In the genomic region with DNA sequence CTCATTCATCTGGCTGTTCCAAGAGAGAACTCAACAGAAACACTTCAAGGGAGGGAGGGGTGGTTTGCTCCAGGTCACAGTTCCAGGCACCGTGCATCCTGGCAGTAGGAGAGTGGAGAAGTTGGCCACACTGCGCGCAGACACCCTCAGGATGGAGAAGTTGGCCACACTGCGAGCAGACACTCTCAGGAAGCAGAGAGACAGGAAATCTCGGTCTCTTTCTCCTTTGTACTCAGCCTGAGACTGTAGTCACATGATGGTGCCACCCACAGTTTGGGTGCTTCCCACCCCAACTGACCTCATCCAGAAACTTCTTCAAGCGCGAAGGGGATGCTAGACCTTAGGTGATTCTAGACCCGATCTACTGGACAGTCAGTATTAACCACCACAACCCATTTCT, we compare ENCODE assay signal across 22 mouse cellular contexts.
DNase-seq lines count a peak whose midpoint lies in the region; ATAC-seq and TF ChIP-seq lines count a peak whose summit lies in the region.
"Had no signal": no experiment of that assay in that cellular context is flagged by ENCODE, and none has a peak within 500 bp of the region (broad histone marks: within the 10 kb centered on the region; RNA-seq: fewer than 3 reads in every experiment).

No protein-coding gene starts in this region.

- no peak for TF ChIP-seq CTCF in C2C12 (IDR thresholded peaks at IDR 0.05; ENCODE audit: control insufficient read depth, insufficient read depth, insufficient read length)

- intact Hi-C loops in left cerebral cortex, postnatal 10 days (cut with DNase I), result no loop called here

- no peaks in the 10 kb centered on the region for H3K27me3 ChIP-seq in midbrain, embryonic 10.5 days (ENCODE audit: low read depth, poor library complexity, severe bottlenecking)
- H3K27me3 ChIP-seq in midbrain, embryonic 15.5 days (replicated peaks), result no peaks in the 10 kb centered on the region
- no peaks in the 10 kb centered on the region for H3K27me3 ChIP-seq in C2C12 (ENCODE audit: control insufficient read depth, insufficient read depth, insufficient read length)
- H3K27me3 ChIP-seq: CH12.LX; forebrain, embryonic 13.5 days; heart, embryonic 15.5 days; Patski had no signal

- H3K79me2 ChIP-seq in C2C12 (ENCODE audit: control insufficient read depth, insufficient read depth), result no peaks in the 10 kb centered on the region

- WGBS in midbrain, embryonic 10.5 days, result 92% methylated on average over 8 of the region's 8 CpGs
- WGBS in midbrain, embryonic 15.5 days, result 96% methylated on average over 8 of the region's 8 CpGs

- no peak overlapping the region for H3K4me2 ChIP-seq in midbrain, embryonic 15.5 days
- H3K4me2 ChIP-seq: forebrain, embryonic 13.5 days; heart, embryonic 11.5 days; heart, embryonic 15.5 days; hindbrain, embryonic 14.5 days had no signal

- no peak overlapping the region for H3K9ac ChIP-seq in midbrain, embryonic 15.5 days
- H3K9ac ChIP-seq: forebrain, embryonic 13.5 days; forebrain, postnatal 0 days; heart, embryonic 15.5 days; hindbrain, embryonic 14.5 days had no signal

- H3K4me3 ChIP-seq in midbrain, embryonic 10.5 days, result no peak overlapping the region
- H3K4me3 ChIP-seq in midbrain, embryonic 15.5 days, result no peak overlapping the region
- no peak overlapping the region for H3K4me3 ChIP-seq in C2C12 (ENCODE audit: insufficient read depth, poor library complexity, severe bottlenecking)
- H3K4me3 ChIP-seq: embryonic facial prominence, embryonic 10.5 days; forebrain, embryonic 13.5 days; heart, adult 2 months; heart, embryonic 15.5 days had no signal

- no peak for DNase-seq in midbrain, embryonic 10.5 days (ENCODE audit: low spot score)
- DNase-seq in CD4-positive, CD25-positive, alpha-beta regulatory T cell, adult 2 months (ENCODE audit: low read depth, low spot score), result peak; percentile 53
- peak; percentile 42 for DNase-seq in induced T-regulatory cell, adult 2 months (ENCODE audit: low read depth)
- no peak for DNase-seq in left cerebral cortex, postnatal 10 days (ENCODE audit: extremely low spot score in 1 of 2, low spot score in 2 of 2)
- DNase-seq in lung, postnatal 4 days, result no peak
- DNase-seq: adrenal gland, postnatal 14 days; cerebellum, adult 11-12 months; cerebellum, adult 9-11 months; cerebellum, postnatal 36 days; forebrain, postnatal 0 days; gastrocnemius, postnatal 14 days; heart, adult 2 months; heart, postnatal 14 days had no signal

- peak overlapping the region; percentile 76; the same call in 1 of the 2 replicates for H3K27ac ChIP-seq in midbrain, embryonic 10.5 days (replicated peaks)
- no peak overlapping the region for H3K27ac ChIP-seq in midbrain, embryonic 15.5 days
- H3K27ac ChIP-seq: embryonic facial prominence, embryonic 10.5 days; forebrain, embryonic 13.5 days; heart, adult 2 months; heart, embryonic 15.5 days; hindbrain, embryonic 14.5 days had no signal

- H3K9me3 ChIP-seq in midbrain, embryonic 10.5 days (replicated peaks), result no peaks in the 10 kb centered on the region; the same call in 1 of the 2 replicates
- H3K9me3 ChIP-seq in midbrain, embryonic 15.5 days, result no peaks in the 10 kb centered on the region
- H3K9me3 ChIP-seq: embryonic facial prominence, embryonic 10.5 days; heart, embryonic 15.5 days had no signal

- H3K4me1 ChIP-seq in midbrain, embryonic 10.5 days, result peaks cover 13% of the 10 kb centered on the region
- H3K4me1 ChIP-seq in midbrain, embryonic 15.5 days, result no peaks in the 10 kb centered on the region
- H3K4me1 ChIP-seq: heart, embryonic 15.5 days had no signal

- no peak overlapping the region for H3ac ChIP-seq in C2C12 (ENCODE audit: control insufficient read depth, insufficient read length, low read depth)

- no peaks in the 10 kb centered on the region for H3K79me3 ChIP-seq in C2C12 (ENCODE audit: low read depth)

- ATAC-seq in midbrain, embryonic 15.5 days (replicated peaks), result no peak
- ATAC-seq: forebrain, embryonic 13.5 days; forebrain, postnatal 0 days; Patski had no signal

- no peaks in the 10 kb centered on the region for H3K36me3 ChIP-seq in midbrain, embryonic 10.5 days
- no peaks in the 10 kb centered on the region for H3K36me3 ChIP-seq in midbrain, embryonic 15.5 days (replicated peaks)
- H3K36me3 ChIP-seq in C2C12 (ENCODE audit: control insufficient read depth, insufficient read depth), result no peaks in the 10 kb centered on the region
- H3K36me3 ChIP-seq: embryonic facial prominence, embryonic 10.5 days; heart, embryonic 15.5 days had no signal

TF ChIP-seq in C2C12, 6 proteins besides CTCF, POLR2A, EP300 and RAD21:
- no peak for TF ChIP-seq MAX (IDR thresholded peaks at IDR 0.05)
- TF ChIP-seq USF1 (IDR thresholded peaks at IDR 0.05; ENCODE audit: low read depth), result peak; percentile 3

Comparison
In these comparisons a context has a peak if more than half of its experiments do, and no peak if none do; other contexts are left out.
1. DNase-seq: peak in CD4-positive, CD25-positive, alpha-beta regulatory T cell, adult 2 months (single experiment) and induced T-regulatory cell, adult 2 months (single experiment); none in midbrain, embryonic 10.5 days (single experiment), left cerebral cortex, postnatal 10 days (0 of 2) and lung, postnatal 4 days (0 of 2).